Mouse (Mus musculus): ENCODE measurements around the gene Rbm20. TPM values are rescaled to one million over a fixed set of nuclear protein-coding genes. Genes with fewer than 3 reads are reported as not detected.

The Rbm20 gene
- polyA plus RNA-seq, 1 experiment from 2014 or later, result 1.4 TPM

GRCm38 (mm10) chr19:53788621-53789331, 111.7 kb downstream of the Rbm20 start:
- H3K9ac ChIP-seq (replicated peaks), result no peak overlapping the region
- H3K27ac ChIP-seq, result no peak overlapping the region
- WGBS, result 88% methylated on average over 14 of the region's 14 CpGs
- 0 out of 2 replicates have a peak, but pooled peaks cover 3% of the 10 kb centered on the region for H3K4me1 ChIP-seq (replicated peaks)
- H3K4me3 ChIP-seq (replicated peaks), result no peak overlapping the region
- no peaks in the 10 kb centered on the region for H3K36me3 ChIP-seq
- ATAC-seq, result no peak
- H3K4me2 ChIP-seq (replicated peaks), result no peak overlapping the region
- no peaks in the 10 kb centered on the region for H3K9me3 ChIP-seq
- H3K27me3 ChIP-seq, result peaks cover 7% of the 10 kb centered on the region

- no peak for ATAC-seq
- no peak overlapping the region for H3K9ac ChIP-seq (replicated peaks)
- 47% methylated on average over 7 of the region's 7 CpGs for WGBS
Observed at GRCm38 (mm10) chr19:53789571-53789970, 112.5 kb downstream of the Rbm20 start.

GRCm38 (mm10) chr19:53791751-53792720, 114.9 kb downstream of the Rbm20 start:
- H3K4me3 ChIP-seq (replicated peaks), result no peak overlapping the region
- ATAC-seq, result no peak
- no peak overlapping the region for H3K9ac ChIP-seq (replicated peaks)
- H3K9me3 ChIP-seq, result no peaks in the 10 kb centered on the region
- H3K4me1 ChIP-seq (replicated peaks), result no peaks in the 10 kb centered on the region
- H3K27ac ChIP-seq, result no peak overlapping the region
- WGBS, result 82% methylated on average over 20 of the region's 20 CpGs
- H3K27me3 ChIP-seq, result peaks cover 3% of the 10 kb centered on the region; the same call in 1 of the 2 replicates
- H3K36me3 ChIP-seq, result no peaks in the 10 kb centered on the region
- H3K4me2 ChIP-seq (replicated peaks), result no peak overlapping the region

More at GRCm38 (mm10) chr19:53789571-53789970, 112.5 kb downstream of the Rbm20 start:
- 0 out of 2 replicates have a peak, but pooled peaks cover 3% of the 10 kb centered on the region for H3K4me1 ChIP-seq (replicated peaks)
- H3K36me3 ChIP-seq, result no peaks in the 10 kb centered on the region
- no peak overlapping the region for H3K4me3 ChIP-seq (replicated peaks)
- H3K27ac ChIP-seq, result no peak overlapping the region
- H3K9me3 ChIP-seq, result no peaks in the 10 kb centered on the region
- peaks cover 3% of the 10 kb centered on the region; the same call in 1 of the 2 replicates for H3K27me3 ChIP-seq
- no peak overlapping the region for H3K4me2 ChIP-seq (replicated peaks)

- ATAC-seq, result no peak
- no peak overlapping the region for H3K4me3 ChIP-seq (replicated peaks)
- no peak overlapping the region for H3K9ac ChIP-seq (replicated peaks)
- no peaks in the 10 kb centered on the region for H3K9me3 ChIP-seq
- peaks cover 2% of the 10 kb centered on the region; the same call in 1 of the 2 replicates for H3K27me3 ChIP-seq
- H3K36me3 ChIP-seq, result no peaks in the 10 kb centered on the region
- WGBS, result 90% methylated on average over 37 of the region's 37 CpGs
- H3K4me1 ChIP-seq (replicated peaks), result no peaks in the 10 kb centered on the region
- no peak overlapping the region for H3K27ac ChIP-seq
- no peak overlapping the region for H3K4me2 ChIP-seq (replicated peaks)
Observed at GRCm38 (mm10) chr19:53792976-53793897, 116.1 kb downstream of the Rbm20 start.

GRCm38 (mm10) chr19:53793994-53794890, 117.1 kb downstream of the Rbm20 start:
- no peaks in the 10 kb centered on the region for H3K27me3 ChIP-seq
- no peak overlapping the region for H3K27ac ChIP-seq
- ATAC-seq, result no peak
- H3K9ac ChIP-seq (replicated peaks), result no peak overlapping the region
- no peak overlapping the region for H3K4me3 ChIP-seq (replicated peaks)
- WGBS, result 86% methylated on average over 23 of the region's 23 CpGs
- H3K4me1 ChIP-seq (replicated peaks), result no peaks in the 10 kb centered on the region
- no peaks in the 10 kb centered on the region for H3K36me3 ChIP-seq
- no peak overlapping the region for H3K4me2 ChIP-seq (replicated peaks)
- H3K9me3 ChIP-seq, result no peaks in the 10 kb centered on the region

- Histone ChIP-seq H3K9me3 (no peaks in the 10 kb centered on the region), H3K4me3 (replicated peaks) (no peak overlapping the region), H3K27ac (no peak overlapping the region), H3K27me3 (no peaks in the 10 kb centered on the region), H3K4me2 (replicated peaks) (no peak overlapping the region), H3K9ac (replicated peaks) (no peak overlapping the region), H3K4me1 (replicated peaks) (no peaks in the 10 kb centered on the region), H3K36me3 (no peaks in the 10 kb centered on the region)
- 89% methylated on average over 4 of the region's 4 CpGs for WGBS
- no peak for ATAC-seq
Observed at GRCm38 (mm10) chr19:53794996-53795395, 117.9 kb downstream of the Rbm20 start.

- H3K9me3 ChIP-seq, result no peaks in the 10 kb centered on the region
- 88% methylated on average over 5 of the region's 5 CpGs for WGBS
- no peaks in the 10 kb centered on the region for H3K4me1 ChIP-seq (replicated peaks)
- H3K9ac ChIP-seq (replicated peaks), result no peak overlapping the region
- H3K36me3 ChIP-seq, result no peaks in the 10 kb centered on the region
- no peak overlapping the region for H3K27ac ChIP-seq
- ATAC-seq, result no peak
- no peak overlapping the region for H3K4me3 ChIP-seq (replicated peaks)
- H3K4me2 ChIP-seq (replicated peaks), result no peak overlapping the region
- H3K27me3 ChIP-seq, result no peaks in the 10 kb centered on the region
Observed at GRCm38 (mm10) chr19:53796020-53796419, 118.9 kb downstream of the Rbm20 start.

GRCm38 (mm10) chr19:53797770-53798169, 120.7 kb downstream of the Rbm20 start:
- Histone ChIP-seq H3K27ac (no peak overlapping the region), H3K4me1 (replicated peaks) (no peaks in the 10 kb centered on the region), H3K9me3 (no peaks in the 10 kb centered on the region), H3K4me2 (replicated peaks) (no peak overlapping the region), H3K36me3 (no peaks in the 10 kb centered on the region), H3K27me3 (no peaks in the 10 kb centered on the region), H3K9ac (replicated peaks) (no peak overlapping the region), H3K4me3 (replicated peaks) (no peak overlapping the region)
- ATAC-seq, result no peak
- WGBS, result 84% methylated on average over 10 of the region's 10 CpGs

GRCm38 (mm10) chr19:53799885-53800284, 122.8 kb downstream of the Rbm20 start:
- 86% methylated on average over 11 of the region's 11 CpGs for WGBS
- H3K4me1 ChIP-seq (replicated peaks), result no peaks in the 10 kb centered on the region

GRCm38 (mm10) chr19:53800365-53800999, 123.4 kb downstream of the Rbm20 start:
- ATAC-seq, result no peak
- Histone ChIP-seq H3K4me2 (replicated peaks) (no peak overlapping the region), H3K27ac (no peak overlapping the region), H3K9ac (replicated peaks) (no peak overlapping the region), H3K4me1 (replicated peaks) (no peaks in the 10 kb centered on the region), H3K9me3 (no peaks in the 10 kb centered on the region), H3K36me3 (no peaks in the 10 kb centered on the region), H3K4me3 (replicated peaks) (no peak overlapping the region), H3K27me3 (no peaks in the 10 kb centered on the region)
- WGBS, result 80% methylated on average over 15 of the region's 15 CpGs

More at GRCm38 (mm10) chr19:53799885-53800284, 122.8 kb downstream of the Rbm20 start:
- H3K27me3 ChIP-seq, result no peaks in the 10 kb centered on the region
- H3K27ac ChIP-seq, result no peak overlapping the region
- no peaks in the 10 kb centered on the region for H3K36me3 ChIP-seq
- no peaks in the 10 kb centered on the region for H3K9me3 ChIP-seq
- no peak overlapping the region for H3K4me2 ChIP-seq (replicated peaks)
- ATAC-seq, result no peak
- H3K4me3 ChIP-seq (replicated peaks), result no peak overlapping the region
- no peak overlapping the region for H3K9ac ChIP-seq (replicated peaks)

All from midbrain, embryonic 13.5 days (tissue).